Mouse (Mus musculus) heart, postnatal 36 days (tissue): ENCODE results near the gene Slc6a4. TPM values are rescaled to one million over a fixed set of nuclear protein-coding genes. Genes with fewer than 3 reads are reported as not detected.
"Not testable (repeated sequence)": the region's sequence is repeated elsewhere in the genome, so short reads cannot be mapped to it uniquely, and the experiment has no call there.

Experiments used
- DNase-seq, 2 experiments: peaks; one replicate each; pipeline ENCODE4 v3.0.0; 2021 to 2022
- intact Hi-C: fragments of 180-260 bp; cut with DNase I; formaldehyde crosslinking; loops from one replicate; pipeline ENCODE4 v1.15.1; 2025
- total RNA-seq, 2 experiments: library from RNA; stranded (reverse); gene quantifications; 2 replicates each; pipeline ENCODE4 v1.2.3; 2021

The Slc6a4 gene
- total RNA-seq, 2 experiments from 2014 or later = 0.51 to 0.58 TPM

DNA sequence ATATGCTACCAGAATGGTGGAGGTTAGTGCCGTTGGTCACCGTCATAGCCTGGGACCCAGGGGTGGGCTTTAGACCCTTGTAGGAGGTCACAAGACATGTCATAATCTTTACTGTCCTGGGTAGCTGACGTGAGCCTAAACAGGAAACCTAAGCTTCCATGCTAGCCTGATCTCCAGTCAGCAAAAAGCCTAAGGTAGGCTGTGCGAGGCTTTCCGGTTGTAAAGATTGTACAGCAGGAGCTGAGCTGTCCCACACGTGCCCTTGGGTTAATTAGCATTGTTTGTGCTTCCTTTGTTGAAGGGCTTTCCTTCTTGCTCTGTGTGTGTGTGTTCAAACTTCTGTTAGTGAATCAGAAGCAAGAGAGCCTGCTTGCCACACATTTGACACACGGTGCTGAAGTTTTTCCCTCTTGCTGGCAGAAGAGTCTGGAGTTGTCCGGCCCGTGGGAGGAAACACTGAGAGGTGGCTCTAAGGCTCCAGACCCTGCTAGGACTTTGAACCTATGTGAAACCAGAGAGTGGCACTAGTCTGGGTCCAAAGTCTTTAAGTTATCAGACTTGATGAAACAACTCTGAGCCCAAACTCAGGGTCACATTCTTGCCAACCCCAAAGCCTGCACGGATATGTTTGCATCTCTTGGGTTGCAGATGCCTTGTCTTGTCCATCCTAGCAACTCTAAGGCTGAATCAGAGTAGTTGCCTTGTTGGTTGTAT lies 12.5 kb downstream of the Slc6a4 start:
- intact Hi-C loops = no loop called here

GRCm38 (mm10) chr11:77018046-77018445 lies 19.6 kb downstream of the Slc6a4 start:
- no peak for DNase-seq
- intact Hi-C loops = no loop called here

More for the DNA sequence above, 12.5 kb downstream of the Slc6a4 start:
- no peak for DNase-seq

DNA sequence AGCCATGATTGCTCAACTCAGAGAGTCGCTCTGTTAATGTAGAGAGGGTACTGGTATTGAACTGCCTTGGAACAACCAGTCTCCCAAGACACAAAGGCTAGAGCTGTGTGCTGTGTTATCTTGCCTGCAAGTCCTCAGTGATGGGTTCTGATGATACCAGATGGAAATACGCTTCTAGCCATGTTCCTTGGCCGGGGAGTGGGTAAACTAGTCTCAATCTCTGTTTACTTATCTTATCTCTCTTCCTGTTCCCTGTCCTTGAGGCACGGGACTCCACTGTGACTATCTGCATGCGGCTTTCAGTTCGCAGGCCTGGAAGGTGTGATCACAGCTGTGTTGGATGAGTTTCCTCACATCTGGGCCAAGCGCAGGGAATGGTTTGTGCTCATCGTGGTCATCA lies 21.1 kb downstream of the Slc6a4 start:
- intact Hi-C loops = no loop called here
- DNase-seq = no peak

DNA sequence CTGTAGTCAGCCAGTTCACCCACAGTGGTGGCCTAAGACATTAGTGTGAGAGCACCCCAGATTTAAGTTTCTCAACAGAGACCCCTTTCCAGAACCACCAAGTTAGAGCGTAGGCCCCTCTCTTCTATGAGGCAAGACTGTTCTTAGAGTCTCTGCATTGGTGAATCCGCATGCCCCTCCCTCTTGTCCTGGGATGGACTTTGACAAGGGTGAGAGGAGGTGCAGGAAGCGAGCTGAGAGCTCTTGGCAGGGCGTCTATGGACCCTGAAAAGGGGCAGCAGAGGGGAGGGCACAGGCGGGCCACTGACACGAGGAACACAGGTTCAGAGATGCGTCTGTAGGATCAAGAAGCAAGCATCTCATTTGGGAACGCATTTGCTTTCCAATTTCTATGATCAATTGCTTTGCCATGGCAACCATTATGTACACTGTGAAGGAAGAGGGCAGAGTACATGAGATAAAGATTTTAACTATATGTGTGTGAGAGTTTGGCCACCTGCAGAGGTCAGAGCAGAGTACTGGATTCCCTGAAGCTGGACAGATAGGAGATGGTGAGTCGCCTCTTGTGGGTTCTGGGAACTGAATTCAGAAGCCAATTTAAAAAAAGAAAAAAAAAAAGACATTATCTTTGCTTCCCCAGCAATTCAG lies 23.5 kb downstream of the Slc6a4 start:
- no peak for DNase-seq
- intact Hi-C loops = no loop called here

- intact Hi-C loops = no loop called here
Observed at GRCm38 (mm10) chr11:77026559-77026958, 28.2 kb downstream of the Slc6a4 start.

DNA sequence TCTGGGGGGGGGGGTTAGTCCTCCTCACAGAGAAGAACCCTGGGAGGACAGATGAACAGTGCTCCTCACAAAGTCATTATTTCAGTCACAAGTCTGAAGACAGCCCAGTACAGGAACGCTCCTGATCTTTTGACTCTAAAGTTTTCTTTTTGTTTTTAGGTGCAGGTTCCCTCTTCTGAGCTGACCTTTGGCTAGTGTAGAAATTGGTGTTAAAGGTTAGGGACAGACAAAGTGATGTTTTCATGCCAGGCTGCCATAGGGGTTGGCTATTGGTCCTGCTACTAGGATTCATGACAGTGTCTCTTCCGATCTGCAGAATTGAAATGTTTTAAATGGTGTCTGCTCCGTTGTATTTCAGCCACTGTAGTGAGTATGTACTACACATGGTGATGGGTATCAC lies 29.8 kb downstream of the Slc6a4 start:
- intact Hi-C loops = no loop called here
- DNase-seq = no peak

More at GRCm38 (mm10) chr11:77026559-77026958, 28.2 kb downstream of the Slc6a4 start:
- no peak for DNase-seq

DNA sequence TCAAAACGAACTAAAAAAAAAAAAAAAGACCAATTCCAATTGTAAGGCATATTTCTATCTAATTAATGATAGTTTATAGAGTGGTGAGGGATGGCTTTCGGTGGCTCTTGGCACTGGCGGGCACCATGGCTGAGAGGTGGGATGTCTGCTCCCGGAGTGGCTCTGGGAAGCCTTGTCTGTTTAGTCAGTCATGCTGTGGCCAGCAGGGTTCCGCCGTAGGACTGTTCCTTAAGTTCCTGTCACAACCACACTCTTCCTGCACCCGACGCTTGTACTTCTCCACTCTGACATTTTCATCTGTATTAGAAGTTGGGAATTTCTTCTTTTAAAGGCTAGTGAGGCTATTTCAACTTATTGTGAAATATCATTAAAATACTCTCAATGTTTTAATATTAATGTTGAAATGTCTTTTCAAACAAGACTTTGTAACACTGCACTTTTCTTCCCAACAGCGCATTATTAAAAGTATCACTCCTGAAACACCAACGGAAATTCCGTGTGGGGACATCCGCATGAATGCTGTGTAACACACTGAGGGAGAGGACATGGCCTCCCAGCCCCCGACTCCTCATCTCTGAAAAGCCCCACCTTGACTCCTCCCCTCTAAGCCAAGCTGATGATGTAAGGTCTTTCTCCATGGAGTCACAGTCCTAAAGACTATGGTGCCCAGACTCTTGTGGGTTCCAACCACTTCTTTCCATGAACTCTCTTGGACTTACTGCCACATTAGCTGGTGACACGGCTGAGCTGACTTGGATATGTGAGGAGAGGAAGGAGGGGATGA lies 32.9 kb downstream of the Slc6a4 start:
- no peak for DNase-seq
- intact Hi-C loops = no loop called here

GRCm38 (mm10) chr11:77041891-77042290 lies 43.5 kb downstream of the Slc6a4 start:
- no peak for DNase-seq
- intact Hi-C loops = no loop called here

- no peak for DNase-seq
- intact Hi-C loops = no loop called here
Observed at GRCm38 (mm10) chr11:77042816-77043215, 44.4 kb downstream of the Slc6a4 start.

DNA sequence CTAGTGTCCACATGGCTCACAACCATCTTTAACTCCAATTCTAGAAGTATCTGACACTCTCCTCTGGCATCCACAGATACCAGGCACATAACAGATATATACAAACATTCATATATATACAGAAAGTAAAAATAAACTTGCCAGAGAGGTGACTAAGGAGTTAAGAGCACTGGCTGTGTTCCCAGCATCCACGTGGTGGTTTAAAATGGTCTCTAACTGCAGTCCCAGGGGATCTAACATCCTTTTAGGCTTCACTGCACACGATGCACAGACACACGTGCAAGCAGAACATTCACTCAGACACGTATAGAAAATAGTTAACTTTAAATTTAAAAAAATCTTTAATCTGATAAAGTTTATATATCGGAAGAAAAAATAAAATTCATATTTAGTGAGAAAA lies 63.5 kb downstream of the Slc6a4 start:
- peak in 1 of 2 experiments; percentile 9 for DNase-seq
- intact Hi-C loops = no loop called here

GRCm38 (mm10) chr11:77063406-77063805 lies 65.0 kb downstream of the Slc6a4 start:
- intact Hi-C loops = no loop called here

DNA sequence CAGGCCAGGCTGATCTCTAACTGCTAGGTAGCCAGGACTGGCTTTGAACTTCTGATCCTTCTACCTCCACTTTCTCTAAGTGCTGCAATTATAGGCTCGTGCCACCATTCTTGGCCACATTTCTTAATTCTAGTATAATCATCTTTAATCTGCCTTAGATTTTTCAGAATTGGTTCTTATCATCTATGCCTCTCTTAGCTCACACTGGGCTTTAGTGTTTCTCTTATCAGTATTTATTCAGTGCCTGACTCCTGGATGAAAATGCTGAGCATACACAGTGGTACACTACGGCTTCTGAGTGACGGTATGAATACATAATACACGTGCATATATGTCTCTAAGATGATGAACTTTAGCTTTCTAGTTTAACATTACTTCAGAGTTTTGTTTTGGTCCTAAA lies 70.4 kb downstream of the Slc6a4 start:
- DNase-seq = no peak
- intact Hi-C loops = no loop called here

More at GRCm38 (mm10) chr11:77063406-77063805, 65.0 kb downstream of the Slc6a4 start:
- no peak for DNase-seq

- peak; percentile 11 to 12 for DNase-seq
- intact Hi-C loops = loop anchor here (5.0 to 10.0 kb wide), 2 partner anchors 73 to 286 kb away; partner anchors contain the start of gene Slc6a4
Observed at GRCm38 (mm10) chr11:77070721-77071120, 72.3 kb downstream of the Slc6a4 start.

- intact Hi-C loops = loop anchor here (10.0 kb wide), 1 partner anchor 293 kb away; no protein-coding TSS in a partner anchor
Observed at GRCm38 (mm10) chr11:77077331-77077730, 78.9 kb downstream of the Slc6a4 start.

DNA sequence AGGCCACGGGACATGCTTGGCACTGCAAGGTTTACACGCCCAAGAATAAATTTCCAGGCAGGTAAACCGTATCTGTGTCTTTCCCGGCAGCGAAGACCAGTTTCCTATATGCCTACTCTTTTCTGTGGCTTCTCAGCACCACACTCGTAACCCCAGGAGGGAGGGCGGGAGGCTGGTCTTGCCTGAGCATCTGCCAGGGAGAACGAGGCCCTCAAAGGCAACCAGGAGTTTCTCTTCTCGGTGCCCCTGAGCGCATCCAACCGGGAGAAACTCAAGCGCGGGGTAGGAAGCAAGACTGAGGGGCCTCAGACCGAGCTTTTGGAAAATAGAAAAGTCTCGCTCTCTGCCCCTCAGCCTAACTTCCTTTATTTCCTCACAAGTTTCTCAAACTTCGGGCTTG lies 79.4 kb downstream of the Slc6a4 start:
- intact Hi-C loops = loop anchor here (10.0 kb wide), 1 partner anchor 293 kb away; no protein-coding TSS in a partner anchor
- no peak for DNase-seq

More at GRCm38 (mm10) chr11:77077331-77077730, 78.9 kb downstream of the Slc6a4 start:
- DNase-seq = not testable (repeated sequence)

GRCm38 (mm10) chr11:77078273-77079134 lies 80.1 kb downstream of the Slc6a4 start, which contains the start of gene Nsrp1:
Nsrp1 (minus strand) TSS chr11:77078435.
- peak; percentile 90 to 92 for DNase-seq
- intact Hi-C loops = loop anchor here (10.0 kb wide), 1 partner anchor 294 kb away; no protein-coding TSS in a partner anchor

DNA sequence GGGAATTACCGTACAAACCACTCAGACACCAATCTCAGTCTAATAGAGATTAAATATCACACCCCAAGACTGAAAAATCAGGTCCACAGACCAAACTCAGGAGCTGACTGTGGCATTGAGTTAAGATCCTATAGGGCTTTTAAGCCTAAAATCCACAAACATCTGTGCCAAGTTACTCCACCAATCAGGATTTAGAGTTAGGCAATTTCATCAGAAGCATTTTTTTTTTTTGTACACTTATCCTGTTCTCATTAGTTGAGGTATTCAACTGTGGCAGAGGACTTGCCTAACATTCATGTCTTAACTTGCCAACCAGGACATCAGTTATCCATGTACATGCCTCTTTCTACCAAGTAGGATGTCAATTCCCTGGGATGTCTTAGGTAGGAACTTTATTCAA lies 81.0 kb downstream of the Slc6a4 start:
- no peak for DNase-seq
- intact Hi-C loops = loop anchor here (10.0 kb wide), 1 partner anchor 295 kb away; no protein-coding TSS in a partner anchor
